In the genomic region with DNA sequence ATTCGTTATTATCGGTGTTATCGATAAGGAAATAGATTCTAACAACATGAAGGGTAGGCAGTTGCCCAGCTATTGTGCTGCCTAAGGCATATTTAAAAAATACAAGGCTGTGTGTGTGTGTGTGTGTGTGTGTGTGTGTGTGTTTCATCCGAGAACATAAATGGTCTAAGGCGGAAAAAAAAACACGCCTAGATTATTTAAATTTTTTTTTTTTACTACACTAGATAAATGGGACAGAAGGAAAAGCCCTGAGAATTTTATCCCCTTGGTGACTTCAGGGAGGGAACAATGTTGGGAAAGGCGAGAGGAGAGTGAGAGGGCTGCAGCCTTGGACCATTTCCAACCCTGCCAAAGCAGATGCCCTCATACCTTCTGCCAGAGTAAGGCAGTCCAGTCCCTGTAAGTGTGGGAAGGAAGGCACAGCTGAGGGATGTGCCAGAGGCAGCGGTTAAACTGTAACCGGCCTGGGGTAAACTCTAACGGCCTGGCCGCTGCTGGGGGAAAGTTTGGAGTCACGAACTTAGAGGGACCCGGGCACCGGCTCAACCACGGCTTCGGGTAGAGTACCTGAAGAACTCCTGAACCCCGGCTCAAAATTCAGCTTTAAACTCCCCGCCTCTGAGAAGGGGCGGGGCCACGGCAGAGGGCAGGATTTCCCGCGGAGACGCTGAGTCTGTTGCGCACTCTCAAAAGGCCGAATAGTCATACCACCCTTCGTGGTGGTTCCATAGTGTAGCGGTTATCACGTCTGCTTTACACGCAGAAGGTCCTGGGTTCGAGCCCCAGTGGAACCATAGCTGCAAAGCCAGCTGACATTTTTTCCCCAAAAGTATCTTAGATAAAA, we compare ENCODE assay signal across 8 mouse cellular contexts. TPM values are rescaled to one million over a fixed set of nuclear protein-coding genes. Genes with fewer than 3 reads are reported as not detected.
A peak's percentile ranks its signal among the peaks of the same experiment; 100 is the strongest.
DNase-seq lines count a peak whose midpoint lies in the region; ATAC-seq and TF ChIP-seq lines count a peak whose summit lies in the region.

No protein-coding gene starts in this region.

- no peak overlapping the region for H3K27ac ChIP-seq in cerebellum, adult 2 months (ENCODE audit: insufficient read depth, low read length)
- H3K27ac ChIP-seq in forebrain, postnatal 0 days (ENCODE audit: low read depth, low read length): no peak overlapping the region
- H3K27ac ChIP-seq in layer of hippocampus, adult 2 months: no peak overlapping the region
- no peak overlapping the region for H3K27ac ChIP-seq in neural tube, embryonic 15.5 days (replicated peaks)

- no peak for TF ChIP-seq CTCF in cerebellum, adult 2 months (IDR thresholded peaks at IDR 0.05; ENCODE audit: borderline replicate concordance, insufficient read depth, low read depth, low read length)
- no peak for TF ChIP-seq CTCF in forebrain, postnatal 0 days (IDR thresholded peaks at IDR 0.05; ENCODE audit: low read depth)
- TF ChIP-seq CTCF in layer of hippocampus, adult 2 months (conservative IDR thresholded peaks at IDR 0.05): no peak
- no peak for TF ChIP-seq CTCF in lung, adult 2 months (IDR thresholded peaks at IDR 0.05; ENCODE audit: insufficient read depth, low read length)

- peak overlapping the region; percentile 45 for H3K4me2 ChIP-seq in forebrain, postnatal 0 days (ENCODE audit: low read depth)
- H3K4me2 ChIP-seq in neural tube, embryonic 15.5 days: peak overlapping the region; percentile 55

- no peaks in the 10 kb centered on the region for H3K27me3 ChIP-seq in cerebellum, adult 2 months (ENCODE audit: control insufficient read depth, insufficient read depth, low read length)
- H3K27me3 ChIP-seq in forebrain, postnatal 0 days (ENCODE audit: insufficient read depth, low read length): no peaks in the 10 kb centered on the region
- peaks cover 7% of the 10 kb centered on the region; the same call in 1 of the 2 replicates for H3K27me3 ChIP-seq in neural tube, embryonic 15.5 days (replicated peaks)

- H3K9ac ChIP-seq in forebrain, postnatal 0 days: no peak overlapping the region
- no peak overlapping the region for H3K9ac ChIP-seq in neural tube, embryonic 15.5 days (replicated peaks)

- H3K4me3 ChIP-seq in cerebellum, adult 2 months (replicated peaks; ENCODE audit: insufficient read depth, low read depth, low read length): peak overlapping the region; percentile 88
- peak overlapping the region; percentile 45 for H3K4me3 ChIP-seq in forebrain, postnatal 0 days (ENCODE audit: low read depth, low read length)
- H3K4me3 ChIP-seq in layer of hippocampus, adult 2 months: peak overlapping the region; percentile 61
- H3K4me3 ChIP-seq in lung, adult 2 months (replicated peaks; ENCODE audit: extremely low read depth, low read depth, low read length): peak overlapping the region; percentile 95
- peak overlapping the region; percentile 45 for H3K4me3 ChIP-seq in neural tube, embryonic 15.5 days (replicated peaks)

- H3K36me3 ChIP-seq in forebrain, postnatal 0 days (ENCODE audit: insufficient read depth): no peaks in the 10 kb centered on the region
- H3K36me3 ChIP-seq in neural tube, embryonic 15.5 days: no peaks in the 10 kb centered on the region

- H3K4me1 ChIP-seq in cerebellum, adult 2 months (ENCODE audit: control insufficient read depth, insufficient read depth, low read length): no peaks in the 10 kb centered on the region
- H3K4me1 ChIP-seq in forebrain, postnatal 0 days (ENCODE audit: insufficient read depth): no peaks in the 10 kb centered on the region
- no peaks in the 10 kb centered on the region for H3K4me1 ChIP-seq in lung, adult 2 months (ENCODE audit: control insufficient read depth, insufficient read depth, low read length)
- H3K4me1 ChIP-seq in neural tube, embryonic 15.5 days: no peaks in the 10 kb centered on the region

- H3K9me3 ChIP-seq in forebrain, postnatal 0 days (ENCODE audit: low read length): no peaks in the 10 kb centered on the region
- no peaks in the 10 kb centered on the region for H3K9me3 ChIP-seq in neural tube, embryonic 15.5 days (replicated peaks)

- peak; percentile 76 for DNase-seq in MEL-GATA-1-ER (ENCODE audit: extremely low read depth, low read depth)
- peak; percentile 84 to 93 for DNase-seq in cerebellum, adult 2 months
- DNase-seq in forebrain, postnatal 0 days: peak; percentile 95
- peak; percentile 95 for DNase-seq in heart, postnatal 4 days
- peak; percentile 87 to 96 for DNase-seq in layer of hippocampus, adult 2 months (ENCODE audit: low spot score in 2 of 2)
- DNase-seq in lung, adult 2 months: peak; percentile 90
- DNase-seq in testis, postnatal 14 days (ENCODE audit: low spot score): peak; percentile 84

- peak; percentile 98 for ATAC-seq in forebrain, postnatal 0 days
- ATAC-seq in neural tube, embryonic 15.5 days (ENCODE audit: low FRiP score): peak; percentile 98

- WGBS in cerebellum, adult 2 months: 13% methylated on average over 30 of the region's 30 CpGs
- WGBS in forebrain, postnatal 0 days: 44% methylated on average over 30 of the region's 30 CpGs
- 31% methylated on average over 30 of the region's 30 CpGs for WGBS in lung, adult 2 months
- 30% methylated on average over 30 of the region's 30 CpGs for WGBS in neural tube, embryonic 15.5 days

- no peak for TF ChIP-seq POLR2A in cerebellum, adult 2 months (IDR thresholded peaks at IDR 0.05; ENCODE audit: borderline replicate concordance, insufficient read depth, low read length)
- TF ChIP-seq POLR2A in lung, adult 2 months (IDR thresholded peaks at IDR 0.05; ENCODE audit: borderline replicate concordance, extremely low read depth, low read depth, low read length): no peak

RNA-seq across cellular contexts. Expression of a gene that starts 2.2 kb away (rescaled TPM):
- polyA plus RNA-seq in cerebellum, adult 2 months (2012; rRNA removed): 0.08 and 0.11 TPM in 2 replicates
- total RNA-seq in forebrain, postnatal 0 days (2014; rRNA removed): not detected in 2 replicates
- polyA plus RNA-seq in forebrain, postnatal 0 days (2015; fragmentation: Nextera tagmentation; extraction: Ambion mirVana): 0.02 TPM in 1 of 2 replicates, not detected in the other
- under 1 TPM in 1 of 2 experiments, not detected in 1; 0.20 TPM for total RNA-seq in heart, postnatal 4 days (2021)
- total RNA-seq in layer of hippocampus, adult 2 months (2021): under 1 TPM in 1 of 2 experiments, not detected in 1; 0.08 TPM
- polyA plus RNA-seq in lung, adult 2 months (2012; rRNA removed): not detected in 2 replicates
- 0.09 TPM in 1 of 2 replicates, not detected in the other for polyA plus RNA-seq in neural tube, embryonic 15.5 days (2015; fragmentation: Nextera tagmentation; extraction: Ambion mirVana)

RNA-seq across cellular contexts. Expression of a gene that starts 30.0 kb away (rescaled TPM):
- 0.13 and 0.17 TPM in 2 replicates for polyA plus RNA-seq in cerebellum, adult 2 months (2012; rRNA removed)
- 0.77 and 0.90 TPM in 2 replicates for total RNA-seq in forebrain, postnatal 0 days (2014; rRNA removed)
- polyA plus RNA-seq in forebrain, postnatal 0 days (2015; fragmentation: Nextera tagmentation; extraction: Ambion mirVana): 0.47 and 0.84 TPM in 2 replicates
- total RNA-seq in heart, postnatal 4 days (2021): under 1 TPM in 1 of 2 experiments, not detected in 1; 0.16 TPM
- total RNA-seq in layer of hippocampus, adult 2 months (2021): under 1 TPM; 0.32 to 0.56 TPM
- not detected in 2 replicates for polyA plus RNA-seq in lung, adult 2 months (2012; rRNA removed)
- polyA plus RNA-seq in neural tube, embryonic 15.5 days (2015; fragmentation: Nextera tagmentation; extraction: Ambion mirVana): 12.4 and 13.8 TPM in 2 replicates

Comparison
In these comparisons a context has a peak if more than half of its experiments do, and no peak if none do; other contexts are left out.
1. H3K4me3 ChIP-seq: peak in every context shown above with its lines; median percentile 95 in lung, adult 2 months; 88 in cerebellum, adult 2 months; 61 in layer of hippocampus, adult 2 months; 45 in forebrain, postnatal 0 days; 45 in neural tube, embryonic 15.5 days.